Mouse (Mus musculus) T-helper 17 cell (primary cell): ENCODE measurements around the gene Cdkl1.

Source experiments
- in situ Hi-C, 2 experiments: fragments of 300-600 bp; cut with MboI, MseI; formaldehyde crosslinking; loops; 1 replicate in 1 of 2; 2 replicates in 1 of 2; pipeline ENCODE4 v1.15.1; 2025; ENCODE audit warnings: high pct_unique_total_duplicates in 2 of 2

The Cdkl1 gene

GRCm38 (mm10) chr12:69753936-69754335 lies 37.1 kb downstream of the Cdkl1 start:
- in situ Hi-C loops, result loop anchor here in 1 of 2 experiments (5.0 to 10.0 kb wide), 2 partner anchors 143 to 1179 kb away; no protein-coding TSS in a partner anchor

- in situ Hi-C loops, result loop anchor here in 1 of 2 experiments (5.0 to 10.0 kb wide), 2 partner anchors 145 to 1177 kb away; no protein-coding TSS in a partner anchor
Observed at GRCm38 (mm10) chr12:69751864-69752341, 39.2 kb downstream of the Cdkl1 start.

- in situ Hi-C loops, result no loop called here
Observed at GRCm38 (mm10) chr12:69744138-69744537, 46.9 kb downstream of the Cdkl1 start.

- in situ Hi-C loops, result no loop called here
Observed at GRCm38 (mm10) chr12:69741965-69742364, 49.1 kb downstream of the Cdkl1 start.

- in situ Hi-C loops, result no loop called here
Observed at GRCm38 (mm10) chr12:69733923-69734322, 57.1 kb downstream of the Cdkl1 start.

- in situ Hi-C loops, result no loop called here
Observed at GRCm38 (mm10) chr12:69733518-69733917, 57.5 kb downstream of the Cdkl1 start.

- in situ Hi-C loops, result no loop called here
Observed at GRCm38 (mm10) chr12:69732221-69732620, 58.8 kb downstream of the Cdkl1 start.

GRCm38 (mm10) chr12:69730306-69730705 lies 60.8 kb downstream of the Cdkl1 start:
- in situ Hi-C loops, result no loop called here

GRCm38 (mm10) chr12:69729246-69729645 lies 61.8 kb downstream of the Cdkl1 start:
- in situ Hi-C loops, result no loop called here

- in situ Hi-C loops, result no loop called here
Observed at GRCm38 (mm10) chr12:69724711-69725460, 66.2 kb downstream of the Cdkl1 start, which contains the start of the genes L2hgdh and Atp5s. TSS of gene L2hgdh (minus strand) at chr12:69724873. TSS of gene Atp5s (plus strand) at chr12:69724950.

- in situ Hi-C loops, result no loop called here
Observed at GRCm38 (mm10) chr12:69724018-69724710, 66.9 kb downstream of the Cdkl1 start.

GRCm38 (mm10) chr12:69723376-69723775 lies 67.7 kb downstream of the Cdkl1 start:
- in situ Hi-C loops, result no loop called here

GRCm38 (mm10) chr12:69722857-69723256 lies 68.2 kb downstream of the Cdkl1 start:
- in situ Hi-C loops, result no loop called here

GRCm38 (mm10) chr12:69713628-69714027 lies 77.4 kb downstream of the Cdkl1 start:
- in situ Hi-C loops, result no loop called here

- in situ Hi-C loops, result loop anchor here in 1 of 2 experiments (5.0 kb wide), 1 partner anchor 97 kb away; no protein-coding TSS in a partner anchor
Observed at GRCm38 (mm10) chr12:69704799-69705458, 86.1 kb downstream of the Cdkl1 start.

GRCm38 (mm10) chr12:69698352-69698751 lies 92.7 kb downstream of the Cdkl1 start:
- in situ Hi-C loops, result loop anchor here in 1 of 2 experiments (10.0 kb wide), 1 partner anchor 364 kb away; no protein-coding TSS in a partner anchor
